Mouse (Mus musculus) thymus, postnatal 36 days (tissue): ENCODE data around the gene Runx1.

ENCODE experiments used
- DNase-seq, 2 experiments: peaks; one replicate each; pipeline ENCODE4 v3.0.0; 2022; ENCODE audit warnings: mixed read lengths in 2 of 2

The Runx1 gene

DNA sequence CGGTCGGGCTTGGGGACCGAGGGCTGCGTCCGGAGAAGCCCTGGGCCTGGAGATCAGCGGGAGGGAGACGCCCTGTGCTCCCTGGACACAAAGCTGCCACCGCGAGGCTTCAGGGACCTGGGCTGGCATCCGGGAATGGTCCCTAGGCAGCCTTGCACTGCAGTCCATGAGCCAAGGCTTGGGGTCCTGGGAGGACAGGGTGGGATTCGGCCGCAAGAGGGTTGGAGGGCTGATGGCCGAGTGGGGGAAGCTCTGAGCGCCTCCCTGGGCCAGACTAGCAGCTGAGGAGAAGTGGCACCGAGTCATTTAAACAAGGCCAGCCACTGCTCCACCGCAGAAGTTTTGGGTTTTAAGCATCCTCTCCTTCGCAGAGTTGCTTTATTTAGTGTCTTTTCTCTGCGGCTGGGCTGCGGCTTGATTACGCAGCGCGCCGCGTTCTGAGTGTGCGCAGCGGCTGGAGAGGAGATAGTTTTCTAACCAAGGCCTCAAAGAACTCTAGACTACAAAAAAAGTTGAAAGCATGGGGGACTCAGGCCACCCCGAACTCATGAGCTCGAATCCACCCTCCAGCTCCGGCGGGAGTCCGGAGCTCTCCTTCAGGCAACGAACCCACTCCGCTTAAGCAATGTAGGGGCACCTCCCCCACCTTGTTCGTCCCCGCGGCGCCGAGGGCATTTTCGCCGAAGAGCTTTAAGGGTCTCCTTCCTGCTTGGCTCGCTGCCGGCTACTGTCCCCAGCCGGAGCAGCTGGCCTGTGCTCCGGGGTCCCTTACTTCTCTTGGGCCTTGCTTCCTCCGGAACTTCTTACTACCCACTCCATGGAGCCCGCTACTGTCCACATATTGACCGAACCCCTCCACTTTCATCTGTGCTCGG is 128.0 kb downstream of the Runx1 start:
- peak; percentile 73 to 75 for DNase-seq

DNA sequence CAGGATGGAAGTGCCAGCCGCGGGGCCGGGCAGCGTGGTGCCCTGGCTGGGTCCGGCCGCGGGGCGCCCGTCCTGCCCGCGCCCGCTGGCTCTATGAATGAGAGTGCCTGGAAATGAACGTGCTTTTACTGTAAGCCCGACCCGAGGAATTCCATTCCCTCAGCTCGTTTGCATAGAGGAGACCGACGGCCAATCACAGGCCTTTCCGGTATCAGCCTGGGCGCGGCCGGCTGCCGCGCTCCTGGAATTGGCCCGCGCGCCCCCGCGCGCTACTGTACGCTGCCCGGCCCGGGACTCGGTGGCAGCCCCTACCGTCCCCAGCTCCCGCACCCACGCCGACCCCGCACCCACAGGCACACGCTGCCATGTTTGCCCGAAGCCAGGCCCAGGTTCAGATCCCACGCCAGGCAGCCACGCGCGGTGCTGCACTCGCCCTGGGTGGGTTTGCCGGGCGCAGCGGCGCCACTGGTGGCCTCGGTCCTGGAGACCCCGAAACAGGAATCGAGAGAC is 128.7 kb downstream of the Runx1 start:
- DNase-seq = peak; percentile 74 to 81

DNA sequence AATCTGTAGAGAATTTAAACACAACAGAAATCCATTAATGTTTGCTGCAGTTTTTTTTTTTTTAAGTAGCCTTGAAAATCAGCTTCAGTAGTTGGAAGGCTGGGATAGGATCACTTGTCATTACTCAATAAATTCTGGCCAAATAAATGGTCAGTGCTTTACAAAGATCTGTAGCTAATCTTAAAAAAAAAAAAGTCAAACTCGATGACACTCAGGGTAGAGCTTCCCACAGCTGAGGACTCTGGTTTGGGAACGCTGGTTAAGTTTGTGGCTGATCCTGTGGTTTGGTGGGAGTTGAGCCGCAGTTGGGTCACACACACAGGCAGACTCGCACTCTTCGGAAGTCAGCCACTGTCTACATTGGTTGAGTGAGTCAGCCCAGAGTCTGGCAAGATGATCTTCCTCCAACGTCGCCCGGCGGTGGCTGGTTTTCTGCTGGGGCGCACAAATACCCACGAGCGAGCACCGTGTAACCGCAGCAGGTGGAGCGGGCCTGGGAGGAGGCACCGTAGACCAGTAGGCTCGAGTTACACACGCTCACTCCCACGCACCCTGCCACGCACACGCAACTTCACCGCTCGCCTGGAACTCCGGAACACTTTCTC is 129.4 kb downstream of the Runx1 start:
- DNase-seq = peak; percentile 75 to 81

DNA sequence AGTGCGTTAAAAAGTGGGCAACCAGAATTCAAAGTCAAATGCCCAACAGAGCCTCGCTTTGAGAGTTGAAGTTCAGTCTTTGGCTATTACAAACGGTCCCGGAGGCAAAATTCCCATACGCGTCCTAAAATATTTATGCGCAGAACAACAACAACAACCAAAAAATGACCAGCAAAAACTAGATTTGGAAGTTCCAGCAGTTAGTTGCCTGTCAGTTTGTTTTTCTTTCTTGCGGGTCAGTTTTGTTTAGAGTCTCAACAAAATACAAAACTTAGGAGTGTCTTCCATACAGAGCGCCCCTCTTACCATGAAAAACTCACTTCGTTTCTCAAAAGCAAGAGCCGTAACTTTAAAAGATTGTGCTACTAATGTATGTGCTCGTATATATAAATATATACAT is 130.0 kb downstream of the Runx1 start:
- no peak for DNase-seq

DNA sequence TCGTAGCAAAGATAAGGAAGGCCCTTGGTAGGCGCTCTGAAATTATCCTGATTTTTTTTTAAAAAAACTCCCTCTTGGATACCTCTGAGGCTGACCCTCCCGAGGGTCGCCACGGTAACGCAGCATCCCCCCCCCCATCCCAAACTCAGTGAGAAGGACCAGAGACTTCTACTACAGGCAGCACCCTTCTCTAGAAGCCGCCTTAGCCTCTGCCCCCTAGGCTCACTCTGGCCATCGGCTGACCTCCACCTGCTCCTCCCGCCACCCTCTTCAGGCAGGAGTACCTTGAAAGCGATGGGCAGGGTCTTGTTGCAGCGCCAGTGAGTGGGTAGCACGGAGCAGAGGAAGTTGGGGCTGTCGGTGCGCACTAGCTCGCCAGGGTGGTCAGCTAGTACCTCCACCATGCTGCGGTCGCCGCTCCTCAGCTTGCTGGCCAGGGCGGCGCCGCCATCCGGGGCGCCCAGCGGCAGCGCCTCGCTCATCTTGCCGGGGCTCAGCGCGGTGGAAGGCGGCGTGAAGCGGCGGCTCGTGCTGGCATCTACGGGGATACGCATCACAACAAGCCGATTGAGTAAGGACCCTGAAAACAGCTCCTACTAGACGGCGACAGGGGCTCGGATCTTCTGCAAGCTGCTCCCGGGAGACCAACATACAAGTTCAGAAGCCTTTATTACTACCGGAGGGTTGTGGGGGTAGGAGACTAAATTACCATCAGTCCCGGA is 130.6 kb downstream of the Runx1 start:
- DNase-seq = peak in 1 of 2 experiments; percentile 32

DNA sequence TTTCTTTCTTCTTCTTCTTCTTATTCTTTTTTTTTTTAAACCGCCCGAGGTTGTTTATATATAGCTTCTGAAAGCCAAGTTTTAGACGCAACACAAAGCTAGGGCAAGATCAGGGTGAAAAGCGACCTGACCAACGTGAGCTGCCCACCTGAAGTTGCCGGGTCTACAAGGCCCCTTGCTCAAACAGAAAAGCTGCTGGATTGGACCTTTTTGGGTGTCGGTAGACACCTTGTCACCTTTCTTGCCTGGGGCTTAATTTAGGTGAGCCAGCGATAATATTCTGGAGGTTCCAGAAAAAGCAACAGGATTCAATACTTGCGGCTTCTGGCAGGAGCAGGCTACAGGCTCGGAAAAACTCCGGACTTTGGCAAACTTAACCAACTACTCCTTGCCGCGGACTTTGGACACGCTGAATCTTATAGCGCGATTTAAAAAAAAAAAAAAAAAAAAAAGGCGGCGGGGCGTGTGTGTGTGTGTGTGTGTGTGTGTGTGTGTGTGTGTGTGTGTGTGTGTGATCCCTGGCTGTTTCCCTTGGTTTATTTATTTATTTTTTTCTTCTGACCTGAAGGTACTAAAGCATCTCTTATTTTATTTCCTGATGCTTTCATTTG is 131.3 kb downstream of the Runx1 start:
- DNase-seq = no peak

DNA sequence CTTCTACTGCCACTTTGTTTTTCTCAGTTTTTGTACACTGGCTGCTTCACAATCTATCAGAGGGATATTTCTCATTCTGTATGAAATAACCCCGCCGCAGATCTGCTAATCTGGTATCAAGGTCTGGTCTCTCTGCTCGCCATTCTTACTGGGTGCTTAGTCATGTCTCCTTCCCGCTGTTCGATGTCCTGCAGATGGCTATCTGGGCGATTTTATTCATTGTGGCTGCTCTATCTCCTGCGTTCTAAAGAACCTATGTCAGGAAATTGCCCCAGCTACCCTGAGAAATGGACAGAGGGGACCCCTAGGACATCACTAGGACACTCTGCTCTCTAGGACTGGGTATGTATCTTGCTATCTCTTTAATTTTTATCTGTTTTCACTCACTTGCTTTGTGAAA is 135.2 kb downstream of the Runx1 start:
- DNase-seq = no peak

DNA sequence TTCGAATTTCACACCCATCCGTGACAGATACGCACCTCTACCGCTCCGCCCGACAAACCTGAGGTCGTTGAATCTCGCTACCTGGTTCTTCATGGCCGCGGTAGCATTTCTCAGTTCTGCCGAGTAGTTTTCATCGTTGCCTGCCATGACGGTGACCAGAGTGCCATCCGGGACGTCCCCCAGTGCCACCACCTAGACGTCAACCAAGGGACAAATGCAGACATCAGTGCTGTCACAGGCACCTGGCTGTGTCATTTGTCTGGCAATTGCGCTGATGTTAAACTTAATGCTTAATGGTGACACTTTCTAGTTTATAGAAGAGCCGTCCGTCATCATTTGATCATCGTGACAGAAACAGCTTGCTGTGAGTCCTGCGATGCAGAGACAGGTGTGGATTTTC is 137.0 kb downstream of the Runx1 start:
- no peak for DNase-seq

DNA sequence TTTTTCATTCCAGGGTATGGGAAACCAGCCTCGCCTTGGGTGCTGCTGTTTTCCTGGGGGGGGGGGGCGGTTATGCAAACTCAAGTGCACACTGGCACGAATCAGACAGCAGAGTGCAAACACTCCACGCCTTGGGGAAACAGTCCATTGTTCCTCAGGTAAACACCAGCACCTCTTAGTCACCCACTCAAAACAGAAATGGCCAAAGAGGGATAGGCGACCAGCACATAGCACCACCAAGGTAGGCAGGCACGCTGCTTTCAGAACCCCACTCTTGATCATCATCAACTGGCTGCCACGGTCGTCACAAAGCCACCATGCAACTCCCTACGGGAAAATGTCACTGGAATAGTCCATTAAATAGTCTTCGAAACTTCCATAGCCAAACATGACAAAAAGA is 139.0 kb downstream of the Runx1 start:
- DNase-seq = no peak

DNA sequence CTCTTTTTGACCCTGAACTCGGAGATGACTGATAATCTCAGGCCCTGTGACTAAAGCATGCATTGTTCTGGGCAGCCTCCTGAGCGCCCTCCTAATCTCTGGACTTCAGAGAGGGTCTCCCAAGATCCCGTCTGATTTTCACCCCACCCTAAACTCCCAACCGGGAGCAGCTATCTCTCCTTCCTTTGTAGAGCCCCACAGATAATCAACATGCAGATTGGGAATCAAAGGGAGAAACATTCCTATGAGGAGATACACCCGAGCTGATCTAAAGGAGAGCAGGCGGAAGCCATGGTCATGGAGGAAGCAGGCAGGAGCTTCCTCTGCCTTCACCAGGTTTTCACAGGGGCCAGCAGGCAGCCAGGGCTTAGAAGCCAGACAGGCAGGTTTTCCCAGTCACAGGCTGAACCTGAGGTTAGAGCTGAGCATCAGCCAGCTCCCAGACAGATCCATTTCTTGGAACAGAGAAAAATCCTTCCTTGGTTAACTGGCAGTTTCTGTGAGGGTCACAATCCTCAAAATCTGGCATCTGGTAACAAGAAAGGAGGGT is 140.1 kb downstream of the Runx1 start:
- DNase-seq = no peak

DNA sequence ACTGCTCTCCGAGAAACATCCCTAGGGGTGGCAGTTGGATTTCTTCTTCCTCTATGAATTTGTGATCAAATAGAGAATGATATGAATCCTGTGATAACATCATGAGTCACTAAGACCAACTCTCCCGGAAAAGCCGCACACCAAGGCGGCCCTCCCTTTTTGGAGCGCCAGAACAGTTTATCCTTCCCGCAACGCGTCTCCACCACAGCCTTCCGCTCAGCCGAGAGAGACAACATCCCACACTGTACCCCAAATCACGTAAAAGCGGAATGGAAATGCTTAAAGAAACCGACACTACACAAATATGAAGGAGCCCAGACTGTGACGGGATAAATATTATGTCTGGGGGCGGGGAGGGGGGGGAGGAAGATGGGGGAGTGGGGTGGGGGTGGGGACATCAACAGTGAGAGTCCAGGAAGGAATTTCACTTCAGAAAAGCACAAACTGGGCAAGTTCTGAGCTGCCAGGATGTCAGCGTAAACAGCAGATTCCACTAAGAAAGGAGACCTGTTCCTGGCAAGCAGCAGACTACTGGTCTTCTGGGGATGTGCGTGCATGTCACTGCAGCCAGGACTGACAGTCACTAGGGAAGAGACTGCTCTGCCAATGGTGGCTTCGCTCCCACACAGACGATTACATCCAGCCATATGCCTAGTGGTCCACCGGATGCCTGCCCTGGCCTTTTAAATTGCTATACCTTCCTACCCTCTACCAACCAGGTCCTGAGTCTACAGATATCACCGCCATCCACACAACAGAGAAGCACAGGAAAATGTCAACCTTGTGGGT is 141.3 kb downstream of the Runx1 start:
- no peak for DNase-seq

DNA sequence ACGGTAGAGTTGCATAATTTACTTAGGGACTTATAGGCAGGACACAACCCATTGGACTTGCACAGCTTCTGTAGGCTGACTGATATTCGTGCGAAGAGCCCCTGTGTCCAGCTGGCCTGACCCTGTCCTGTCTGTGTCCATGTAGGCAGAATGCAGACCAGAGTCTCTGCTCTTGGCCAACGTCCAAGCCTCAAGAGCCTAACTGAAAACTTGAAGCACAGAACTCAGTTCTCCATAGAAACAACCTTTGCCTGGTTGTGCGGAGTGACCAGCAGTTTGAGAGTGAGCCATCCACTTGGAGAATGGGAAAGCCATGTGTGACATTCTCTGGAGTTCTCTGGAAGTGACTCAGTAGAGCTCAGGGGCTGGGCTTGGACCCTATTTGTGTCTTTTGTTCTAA is 149.3 kb downstream of the Runx1 start:
- no peak for DNase-seq

DNA sequence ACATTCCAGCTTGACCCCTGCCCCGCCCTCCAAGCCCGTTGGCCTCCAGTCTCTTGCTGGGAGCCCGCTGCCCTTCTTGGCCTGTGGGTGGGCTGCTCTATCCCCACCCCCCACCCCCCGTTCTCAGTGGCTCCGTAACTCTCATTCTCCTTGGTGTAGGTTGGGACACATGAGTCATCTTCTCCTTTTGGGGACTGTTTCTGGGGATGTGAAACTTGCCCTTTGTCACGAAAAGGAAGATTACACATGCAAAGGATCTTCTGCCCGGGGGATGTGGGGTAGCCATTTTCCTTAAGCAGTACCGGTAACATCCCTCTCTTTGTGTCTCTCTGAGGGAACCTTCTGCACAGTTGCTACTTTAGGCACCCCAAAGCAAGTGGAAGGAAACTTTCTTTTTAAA is 150.3 kb downstream of the Runx1 start:
- no peak for DNase-seq

DNA sequence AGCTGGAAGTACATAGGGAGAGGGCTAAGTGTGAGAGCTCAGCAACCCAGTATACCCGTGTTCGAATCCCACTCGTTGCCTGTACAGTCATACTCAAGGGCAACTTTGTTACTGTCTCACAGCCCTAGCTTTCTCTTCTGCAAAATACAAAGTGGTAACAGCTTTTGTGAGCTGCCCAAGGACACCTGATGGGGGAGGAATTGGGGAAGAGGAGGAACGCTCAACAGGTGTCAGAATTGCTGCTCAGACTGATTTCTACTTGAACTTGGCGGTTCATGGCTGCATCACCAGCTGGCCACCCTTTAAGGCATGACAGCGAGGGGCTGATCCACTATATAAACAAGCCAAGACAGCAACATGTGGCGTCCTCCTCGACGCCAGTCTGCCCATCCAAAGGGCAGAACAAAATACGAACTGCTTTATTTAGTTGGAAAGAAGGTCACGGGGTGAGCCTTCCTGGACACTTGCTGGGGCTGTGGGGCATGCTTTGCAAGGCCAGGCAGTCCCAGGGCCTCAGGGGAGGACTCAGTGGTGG is 151.0 kb downstream of the Runx1 start:
- DNase-seq = no peak

DNA sequence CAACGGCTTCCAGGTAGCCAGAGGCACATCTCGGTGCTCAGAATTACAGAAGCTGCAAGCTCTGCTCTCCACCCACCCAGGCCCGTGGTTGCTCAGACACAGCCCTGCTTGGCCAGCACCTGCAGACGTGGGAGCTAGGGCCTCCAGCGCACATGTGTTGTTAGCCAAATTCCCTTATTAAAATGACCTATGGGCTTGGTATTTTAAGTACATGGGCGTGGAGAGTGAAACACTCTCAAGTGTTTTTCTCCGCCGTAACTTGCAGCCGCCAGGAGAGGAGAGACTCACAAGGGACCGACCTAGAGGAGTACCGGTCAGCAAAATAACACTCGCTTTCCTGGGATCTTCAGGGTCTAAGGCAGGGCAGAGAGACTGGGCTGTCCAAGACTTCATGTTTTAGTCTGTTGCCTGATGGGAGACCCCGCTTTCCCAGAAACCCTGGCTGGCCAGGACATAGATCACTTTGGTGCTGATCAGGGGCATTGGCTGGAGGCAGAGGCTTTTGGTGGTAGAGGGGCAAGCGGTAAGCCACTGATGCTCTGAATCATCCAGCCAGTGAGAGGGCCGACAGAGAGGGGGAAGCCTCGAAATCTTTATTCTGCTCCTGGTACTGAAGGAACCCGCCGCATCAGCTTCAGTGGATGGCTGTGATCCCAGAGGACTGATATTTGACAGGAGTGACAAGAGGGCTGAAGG is 151.7 kb downstream of the Runx1 start:
- no peak for DNase-seq

DNA sequence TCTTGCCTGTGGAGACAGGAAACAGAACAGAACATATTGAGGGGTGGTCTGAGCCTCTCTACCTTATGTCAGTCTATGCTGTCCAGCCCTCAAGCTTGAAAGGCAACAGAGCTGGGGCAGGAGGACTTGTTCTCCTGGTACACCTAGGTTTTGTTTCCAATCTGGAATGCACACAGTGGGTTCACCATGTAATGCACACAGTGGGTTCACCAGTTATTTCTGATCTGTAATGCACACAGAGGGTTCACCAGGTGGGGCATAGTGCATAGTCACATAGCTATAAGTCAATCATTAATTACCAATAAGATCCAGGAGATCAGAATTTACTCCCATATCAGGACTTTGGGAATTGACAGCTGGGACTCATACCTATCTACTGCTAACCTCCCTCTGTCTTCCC is 157.1 kb downstream of the Runx1 start:
- DNase-seq = no peak

DNA sequence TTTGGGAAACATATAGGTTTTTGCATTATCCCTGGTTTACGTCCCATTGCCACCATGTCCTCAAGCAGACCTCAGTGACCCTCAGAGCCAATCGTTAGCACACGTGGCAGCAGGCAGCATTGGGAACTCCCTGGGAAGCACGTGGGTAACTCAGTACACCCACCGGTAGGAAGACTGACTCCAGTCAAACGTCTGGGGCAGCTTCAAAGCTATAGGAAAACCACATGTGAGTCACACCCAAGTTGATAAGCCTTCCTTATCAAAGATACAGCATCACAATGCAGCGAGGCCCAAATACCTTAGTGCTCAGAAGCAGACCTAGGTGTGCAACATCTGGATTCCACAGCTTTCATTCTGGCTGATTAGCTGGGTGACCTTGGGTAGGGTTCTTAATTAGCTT is 164.2 kb downstream of the Runx1 start:
- DNase-seq = no peak

DNA sequence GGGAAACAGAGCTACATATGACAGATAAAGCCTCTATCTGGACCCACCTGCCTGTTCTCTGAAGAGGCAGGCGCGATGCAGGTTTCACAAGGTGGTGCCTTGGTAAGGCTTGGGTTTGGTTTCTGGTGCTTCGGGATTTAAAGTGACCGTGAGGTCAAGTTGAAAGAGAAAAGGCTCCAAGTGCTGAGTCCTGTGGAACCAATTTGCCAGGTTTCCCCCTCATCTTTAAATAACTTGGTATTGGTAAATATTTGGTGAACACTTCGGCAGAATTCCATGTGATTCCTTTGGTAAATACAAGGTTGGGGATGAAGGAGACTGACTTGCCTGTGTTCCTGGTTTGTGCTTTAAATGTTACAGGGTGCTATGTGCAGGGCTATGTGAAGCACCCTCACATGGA is 169.2 kb downstream of the Runx1 start:
- no peak for DNase-seq

DNA sequence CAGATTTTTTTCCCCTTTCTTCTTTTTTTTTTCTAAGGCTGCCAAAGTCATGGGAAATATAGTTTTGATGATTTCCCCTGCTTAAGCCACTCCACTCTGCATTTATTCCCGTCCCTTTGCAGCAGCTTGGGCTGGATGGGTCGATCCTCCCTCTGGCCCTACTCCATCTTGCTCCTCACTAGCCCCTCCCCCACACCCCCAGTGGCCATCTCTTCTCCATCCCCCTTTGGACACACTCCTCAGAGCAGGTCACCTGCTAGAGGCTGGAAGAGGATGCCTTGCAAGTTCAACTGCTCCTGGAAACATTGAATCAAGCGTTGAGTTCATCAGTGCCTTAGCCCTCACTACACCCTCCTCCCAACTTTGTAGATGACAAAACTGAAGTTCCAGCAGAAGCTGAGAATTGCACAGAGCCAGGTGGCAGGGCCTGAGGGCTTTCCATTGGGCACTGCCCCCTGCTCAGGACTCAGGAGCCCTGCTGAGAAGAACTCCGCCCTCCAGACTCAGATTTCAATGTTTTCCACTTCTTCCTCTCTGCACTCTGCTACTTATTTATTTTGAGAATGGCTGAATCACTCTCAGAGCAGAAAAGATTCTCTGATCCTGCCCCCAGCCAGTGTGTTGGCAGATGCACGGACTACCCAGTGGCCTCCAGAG is 171.5 kb downstream of the Runx1 start:
- DNase-seq = no peak

DNA sequence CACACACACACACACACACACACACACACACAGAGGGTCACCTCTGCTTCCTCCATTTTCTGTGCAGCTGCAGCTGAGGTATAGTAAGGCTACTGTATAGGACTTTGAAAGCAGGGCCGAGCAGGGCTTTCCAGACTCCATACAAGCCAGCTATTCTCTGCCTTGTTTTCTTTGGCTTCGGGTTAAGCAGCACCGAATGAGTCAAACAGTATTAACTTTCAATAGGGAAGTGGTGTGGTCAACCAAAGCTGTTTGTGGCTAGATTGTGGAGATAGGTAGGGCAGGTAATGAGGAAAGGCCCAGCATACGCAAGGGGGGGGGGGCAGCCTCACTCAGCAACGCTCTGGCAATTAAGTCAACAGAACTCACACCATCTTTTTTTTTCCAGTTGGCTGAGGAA is 172.1 kb downstream of the Runx1 start:
- DNase-seq = no peak

DNA sequence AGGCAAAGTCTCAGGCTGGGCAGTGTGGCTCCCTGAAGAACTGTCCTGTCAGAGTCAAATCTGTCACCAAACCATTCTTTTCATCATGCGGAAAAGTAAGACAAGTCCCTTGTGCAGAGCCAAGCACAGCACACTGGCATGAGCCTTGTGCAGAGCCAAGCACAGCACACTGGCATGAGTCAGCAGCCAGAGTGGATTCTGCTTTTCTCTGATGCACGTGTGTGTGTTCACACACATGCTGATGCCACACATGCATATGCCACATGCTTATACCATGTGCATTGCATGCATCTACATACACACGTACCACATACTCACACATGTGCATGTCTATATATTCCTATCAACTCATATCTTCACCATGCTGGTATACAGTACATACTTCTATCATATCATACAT is 174.7 kb downstream of the Runx1 start:
- no peak for DNase-seq
